10 mouse cellular contexts compared by ENCODE assay signal in the genomic region with DNA sequence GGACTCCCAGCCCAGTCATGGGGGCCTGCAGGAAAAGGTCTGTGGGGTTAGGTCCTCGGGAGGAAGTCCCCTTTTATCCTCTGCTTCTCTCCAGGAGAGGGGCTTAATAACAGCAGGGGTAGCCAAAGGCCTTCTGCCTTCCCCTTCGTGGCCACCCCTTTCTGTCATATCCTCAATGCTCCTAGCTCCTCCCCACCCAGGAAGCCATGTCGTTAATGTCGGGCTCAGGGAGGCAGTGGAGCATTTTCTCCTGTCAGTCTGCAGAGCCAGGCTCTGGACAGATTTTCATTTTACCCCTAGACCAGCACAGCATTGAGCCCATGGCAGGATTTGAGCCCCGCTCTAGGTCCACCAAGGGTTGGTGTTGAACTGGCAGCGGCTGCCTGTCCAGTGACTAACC. TPM values are rescaled to one million over a fixed set of nuclear protein-coding genes. Genes with fewer than 3 reads are reported as not detected.
DNase-seq lines count a peak whose midpoint lies in the region; ATAC-seq lines count a peak whose summit lies in the region.
"Had no signal": no experiment of that assay in that cellular context is flagged by ENCODE, and none has a peak within 500 bp of the region (broad histone marks: within the 10 kb centered on the region; RNA-seq: fewer than 3 reads in every experiment).

No protein-coding gene starts in this region.

- 70% methylated on average over 6 of the region's 6 CpGs for WGBS in embryonic facial prominence, embryonic 10.5 days
- WGBS in hindbrain, embryonic 11.5 days: 67% methylated on average over 6 of the region's 6 CpGs
- 37% methylated on average over 6 of the region's 6 CpGs for WGBS in midbrain, embryonic 15.5 days

- no peaks in the 10 kb centered on the region for H3K27me3 ChIP-seq in embryonic facial prominence, embryonic 10.5 days (replicated peaks; ENCODE audit: low read depth, poor library complexity, severe bottlenecking)
- no peaks in the 10 kb centered on the region for H3K27me3 ChIP-seq in hindbrain, embryonic 11.5 days (ENCODE audit: control insufficient read depth, insufficient read depth, low read length)
- no peaks in the 10 kb centered on the region for H3K27me3 ChIP-seq in midbrain, embryonic 15.5 days (replicated peaks)

- H3K36me3 ChIP-seq in embryonic facial prominence, embryonic 10.5 days (replicated peaks): peaks cover 73% of the 10 kb centered on the region
- 0 out of 2 replicates have a peak, but pooled peaks cover 4% of the 10 kb centered on the region for H3K36me3 ChIP-seq in hindbrain, embryonic 11.5 days (ENCODE audit: control insufficient read depth, insufficient read depth, low read length)
- H3K36me3 ChIP-seq in midbrain, embryonic 15.5 days (replicated peaks): peaks cover 4% of the 10 kb centered on the region

- peak; percentile 46 for DNase-seq in cerebellum, adult 11-12 months
- DNase-seq in cerebellum, adult 8-10 months: no peak
- no peak for DNase-seq in embryonic facial prominence, embryonic 10.5 days (ENCODE audit: low spot score)
- DNase-seq in hindbrain, embryonic 11.5 days (ENCODE audit: low spot score): no peak
- DNase-seq in ovary, adult 18-20 months (ENCODE audit: low spot score): no peak
- no peak for DNase-seq in layer of hippocampus, postnatal 36 days
- no peak for DNase-seq in kidney, postnatal 25 days
- DNase-seq: heart, postnatal 10 days; thymus, postnatal 36 days had no signal

- H3K4me3 ChIP-seq in embryonic facial prominence, embryonic 10.5 days: peak overlapping the region; percentile 100
- peak overlapping the region; percentile 95; the same call in 1 of the 2 replicates for H3K4me3 ChIP-seq in hindbrain, embryonic 11.5 days (ENCODE audit: low read depth, low read length)
- peak overlapping the region; percentile 79 for H3K4me3 ChIP-seq in midbrain, embryonic 15.5 days

- H3K4me2 ChIP-seq in hindbrain, embryonic 11.5 days (replicated peaks; ENCODE audit: low read depth, low read length): peak overlapping the region; percentile 86; the same call in 1 of the 2 replicates
- H3K4me2 ChIP-seq in midbrain, embryonic 15.5 days: peak overlapping the region; percentile 95

- H3K9ac ChIP-seq in hindbrain, embryonic 11.5 days (ENCODE audit: low read depth, low read length): peak overlapping the region; percentile 5; the same call in 1 of the 2 replicates
- H3K9ac ChIP-seq in midbrain, embryonic 15.5 days: peak overlapping the region; percentile 98

- H3K27ac ChIP-seq in embryonic facial prominence, embryonic 10.5 days (replicated peaks): no peak overlapping the region
- H3K27ac ChIP-seq in hindbrain, embryonic 11.5 days (ENCODE audit: low read depth, low read length): no peak overlapping the region
- no peak overlapping the region for H3K27ac ChIP-seq in midbrain, embryonic 15.5 days

- peaks cover 67% of the 10 kb centered on the region for H3K4me1 ChIP-seq in embryonic facial prominence, embryonic 10.5 days
- H3K4me1 ChIP-seq in hindbrain, embryonic 11.5 days (replicated peaks; ENCODE audit: control insufficient read depth, insufficient read depth, low read length): peaks cover 9% of the 10 kb centered on the region
- peaks cover 74% of the 10 kb centered on the region for H3K4me1 ChIP-seq in midbrain, embryonic 15.5 days

- no peaks in the 10 kb centered on the region for H3K9me3 ChIP-seq in embryonic facial prominence, embryonic 10.5 days
- no peaks in the 10 kb centered on the region for H3K9me3 ChIP-seq in hindbrain, embryonic 11.5 days (ENCODE audit: control insufficient read depth, low read length)
- no peaks in the 10 kb centered on the region for H3K9me3 ChIP-seq in midbrain, embryonic 15.5 days

- ATAC-seq in hindbrain, embryonic 11.5 days (ENCODE audit: low FRiP score): no peak
- ATAC-seq in midbrain, embryonic 15.5 days (replicated peaks): no peak

RNA-seq across cellular contexts. Expression of gene Sbk1, which starts 3.9 kb away (rescaled TPM):
- polyA plus RNA-seq in embryonic facial prominence, embryonic 10.5 days (2016; fragmentation: Nextera tagmentation; extraction: Ambion mirVana): 91.0 and 102 TPM in 2 replicates
- 137 and 161 TPM in 2 replicates for polyA plus RNA-seq in hindbrain, embryonic 11.5 days (2014; fragmentation: Nextera tagmentation; extraction: Ambion mirVana)
- 333 and 359 TPM in 2 replicates for polyA plus RNA-seq in midbrain, embryonic 15.5 days (2015; fragmentation: Nextera tagmentation; extraction: Ambion mirVana)
- 10 to 100 TPM; 90.8 to 93.6 TPM for total RNA-seq in layer of hippocampus, postnatal 36 days (2021)
